Mouse (Mus musculus): ENCODE results near the gene Psd4.

GRCm38 (mm10) chr2:24359347-24359746 is 8.0 kb upstream of the Psd4 start:
- no peak for TF ChIP-seq USF1 (IDR thresholded peaks at IDR 0.05; ENCODE audit: low read depth)
- no peak for TF ChIP-seq CTCF (IDR thresholded peaks at IDR 0.05; ENCODE audit: control insufficient read depth, insufficient read depth, insufficient read length)
- no peak for TF ChIP-seq CEBPB (IDR thresholded peaks at IDR 0.05; ENCODE audit: low read depth)
